Mouse (Mus musculus): ENCODE data around the gene E030018B13Rik. TPM values are rescaled to one million over a fixed set of nuclear protein-coding genes. Genes with fewer than 3 reads are reported as not detected.
A peak's percentile ranks its signal among the peaks of the same experiment; 100 is the strongest.

E030018B13Rik gene
- polyA plus RNA-seq, 2 experiments, result not detected

- H3K36me3 ChIP-seq (replicated peaks; ENCODE audit: control insufficient read depth, insufficient read depth, low read depth), result no peaks in the 10 kb centered on the region
- 77% methylated on average over 6 of the region's 6 CpGs for WGBS (ENCODE audit: insufficient replicate concordance)
- H3K9ac ChIP-seq (replicated peaks), result no peak overlapping the region
Observed at GRCm38 (mm10) chr7:63964121-63964520, 47.5 kb downstream of the E030018B13Rik start.

GRCm38 (mm10) chr7:63965135-63965534, 48.5 kb downstream of the E030018B13Rik start:
- no peak for TF ChIP-seq EP300 (IDR thresholded peaks at IDR 0.05; ENCODE audit: low read depth)
- TF ChIP-seq CTCF (IDR thresholded peaks at IDR 0.05; ENCODE audit: low read depth), result 0 out of 2 replicates have a peak, but pooled peaks have one; percentile 7
- peaks cover 12 to 22% of the 10 kb centered on the region in 2 experiments for H3K4me1 ChIP-seq (replicated peaks; ENCODE audit: control insufficient read depth in 2 of 2, insufficient read depth in 2 of 2, low read length in 1 of 2)
- 56% methylated on average over 2 of the region's 2 CpGs for WGBS (ENCODE audit: insufficient replicate concordance)
- H3K4me2 ChIP-seq (ENCODE audit: low read depth), result no peak overlapping the region
- no peak overlapping the region for H3K27ac ChIP-seq
- ATAC-seq (ENCODE audit: insufficient read depth) (no peak), DNase-seq (ENCODE audit: low read depth in 3 of 3, low spot score in 3 of 3) (no peak)
- no peak overlapping the region for H3K9ac ChIP-seq (replicated peaks)
- H3K36me3 ChIP-seq (replicated peaks; ENCODE audit: control insufficient read depth, insufficient read depth, low read depth), result no peaks in the 10 kb centered on the region
- H3K9me3 ChIP-seq (ENCODE audit: control insufficient read depth, low read length), result no peaks in the 10 kb centered on the region
- H3K27me3 ChIP-seq (ENCODE audit: control insufficient read depth, insufficient read depth, low read length), result no peaks in the 10 kb centered on the region
- H3K4me3 ChIP-seq (ENCODE audit: insufficient read depth in 1 of 2, low read depth in 2 of 2, low read length in 2 of 2), result no peak overlapping the region

More at GRCm38 (mm10) chr7:63964121-63964520, 47.5 kb downstream of the E030018B13Rik start:
- Histone ChIP-seq H3K4me2 (ENCODE audit: low read depth) (no peak overlapping the region), H3K27ac (no peak overlapping the region), H3K4me1 (replicated peaks; ENCODE audit: control insufficient read depth in 2 of 2, insufficient read depth in 2 of 2, low read length in 1 of 2) (peaks cover 12 to 22% of the 10 kb centered on the region in 2 experiments), H3K4me3 (ENCODE audit: insufficient read depth in 1 of 2, low read depth in 2 of 2, low read length in 2 of 2) (no peak overlapping the region), H3K27me3 (ENCODE audit: control insufficient read depth, insufficient read depth, low read length) (no peaks in the 10 kb centered on the region), H3K9me3 (ENCODE audit: control insufficient read depth, low read length) (no peaks in the 10 kb centered on the region)
- TF ChIP-seq CTCF (IDR thresholded peaks at IDR 0.05; ENCODE audit: low read depth) (0 out of 2 replicates have a peak, but pooled peaks have one; percentile 17), EP300 (IDR thresholded peaks at IDR 0.05; ENCODE audit: low read depth) (no peak)
- DNase-seq (ENCODE audit: low read depth in 3 of 3, low spot score in 3 of 3) (no peak), ATAC-seq (ENCODE audit: insufficient read depth) (no peak)

- H3K4me1 ChIP-seq (replicated peaks; ENCODE audit: control insufficient read depth in 2 of 2, insufficient read depth in 2 of 2, low read length in 1 of 2), result peaks cover 12 to 22% of the 10 kb centered on the region in 2 experiments
- H3K27me3 ChIP-seq (ENCODE audit: control insufficient read depth, insufficient read depth, low read length), result no peaks in the 10 kb centered on the region
- no peak for DNase-seq (ENCODE audit: low read depth in 3 of 3, low spot score in 3 of 3)
- H3K4me3 ChIP-seq (ENCODE audit: insufficient read depth in 1 of 2, low read depth in 2 of 2, low read length in 2 of 2), result no peak overlapping the region
- TF ChIP-seq EP300 (IDR thresholded peaks at IDR 0.05; ENCODE audit: low read depth) (no peak), CTCF (IDR thresholded peaks at IDR 0.05; ENCODE audit: low read depth) (no peak)
- no peak overlapping the region for H3K27ac ChIP-seq
- no peak overlapping the region for H3K4me2 ChIP-seq (ENCODE audit: low read depth)
- no peaks in the 10 kb centered on the region for H3K36me3 ChIP-seq (replicated peaks; ENCODE audit: control insufficient read depth, insufficient read depth, low read depth)
- ATAC-seq (ENCODE audit: insufficient read depth), result no peak
- WGBS (ENCODE audit: insufficient replicate concordance), result 45% methylated on average over 5 of the region's 5 CpGs
- no peak overlapping the region for H3K9ac ChIP-seq (replicated peaks)
- no peaks in the 10 kb centered on the region for H3K9me3 ChIP-seq (ENCODE audit: control insufficient read depth, low read length)
Observed at GRCm38 (mm10) chr7:63965635-63966418, 49.2 kb downstream of the E030018B13Rik start.

GRCm38 (mm10) chr7:63969941-63970340, 53.3 kb downstream of the E030018B13Rik start:
- ATAC-seq (ENCODE audit: insufficient read depth), result no peak
- no peak overlapping the region for H3K4me3 ChIP-seq (ENCODE audit: insufficient read depth in 1 of 2, low read depth in 2 of 2, low read length in 2 of 2)
- H3K9me3 ChIP-seq (ENCODE audit: control insufficient read depth, low read length), result no peaks in the 10 kb centered on the region
- no peak for DNase-seq (ENCODE audit: low read depth in 3 of 3, low spot score in 3 of 3)
- no peaks in the 10 kb centered on the region for H3K36me3 ChIP-seq (replicated peaks; ENCODE audit: control insufficient read depth, insufficient read depth, low read depth)
- H3K9ac ChIP-seq (replicated peaks), result no peak overlapping the region
- no peak for TF ChIP-seq CTCF (IDR thresholded peaks at IDR 0.05; ENCODE audit: low read depth)
- TF ChIP-seq EP300 (IDR thresholded peaks at IDR 0.05; ENCODE audit: low read depth), result no peak
- no peaks in the 10 kb centered on the region for H3K27me3 ChIP-seq (ENCODE audit: control insufficient read depth, insufficient read depth, low read length)
- no peak overlapping the region for H3K4me2 ChIP-seq (ENCODE audit: low read depth)
- H3K4me1 ChIP-seq (replicated peaks; ENCODE audit: control insufficient read depth in 2 of 2, insufficient read depth in 2 of 2, low read length in 1 of 2), result peaks cover 23 to 32% of the 10 kb centered on the region in 2 experiments
- no peak overlapping the region for H3K27ac ChIP-seq
- WGBS (ENCODE audit: insufficient replicate concordance), result 78% methylated on average over 3 of the region's 3 CpGs

Other genes starting within 250 kb of the E030018B13Rik start
- 3.2 and 3.4 TPM in 2 replicates for gene Klf13, start 22.1 kb downstream of the E030018B13Rik start, polyA plus RNA-seq (2012; rRNA removed)
- 12.8 and 15.8 TPM in 2 replicates for gene Klf13, start 22.1 kb downstream of the E030018B13Rik start, polyA plus RNA-seq (2014; fragmentation: Nextera tagmentation; extraction: Ambion mirVana)
- gene Trpm1, start 237.0 kb downstream of the E030018B13Rik start, polyA plus RNA-seq (2012; rRNA removed), result not detected in 2 replicates
- gene Trpm1, start 237.0 kb downstream of the E030018B13Rik start, polyA plus RNA-seq (2014; fragmentation: Nextera tagmentation; extraction: Ambion mirVana), result not detected in 2 replicates

All from liver, embryonic 14.5 days (tissue).